Mouse (Mus musculus) frontal cortex, postnatal 36 days (tissue): ENCODE measurements around the gene Nkpd1.

Source experiments
- DNase-seq, 2 experiments: peaks; one replicate each; pipeline ENCODE4 v3.0.0; 2022; ENCODE audit warnings: low spot score in 2 of 2

The Nkpd1 gene

GRCm38 (mm10) chr7:19517652-19518365 lies at the start of gene Nkpd1:
Gene Nkpd1, plus strand, starts transcription at chr7:19517838.
- DNase-seq: no peak

- DNase-seq: no peak
Observed at GRCm38 (mm10) chr7:19468279-19468678, 49.4 kb upstream of the Nkpd1 start.

DNA sequence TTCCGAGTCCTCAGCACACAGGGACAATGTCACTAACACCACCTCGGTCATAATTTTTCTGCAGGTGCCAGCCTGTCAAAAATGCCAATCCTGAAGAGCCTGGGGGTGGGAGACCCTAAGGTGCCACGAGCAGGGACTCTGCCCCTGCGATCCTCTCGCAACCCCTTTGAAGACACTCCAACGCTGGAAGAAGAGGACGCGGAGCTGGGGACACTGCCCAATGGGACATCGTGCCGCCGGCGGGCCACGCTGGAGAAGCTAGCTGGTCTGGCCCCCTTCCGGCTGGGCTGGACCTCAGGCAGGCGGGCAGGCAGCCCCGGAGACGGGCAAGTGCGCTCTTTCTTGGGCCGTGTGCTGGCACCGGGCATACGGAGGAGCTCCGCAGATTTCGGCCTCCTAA lies 48.2 kb upstream of the Nkpd1 start:
- no peak for DNase-seq

- DNase-seq: no peak
Observed at GRCm38 (mm10) chr7:19470308-19470707, 47.3 kb upstream of the Nkpd1 start.

DNA sequence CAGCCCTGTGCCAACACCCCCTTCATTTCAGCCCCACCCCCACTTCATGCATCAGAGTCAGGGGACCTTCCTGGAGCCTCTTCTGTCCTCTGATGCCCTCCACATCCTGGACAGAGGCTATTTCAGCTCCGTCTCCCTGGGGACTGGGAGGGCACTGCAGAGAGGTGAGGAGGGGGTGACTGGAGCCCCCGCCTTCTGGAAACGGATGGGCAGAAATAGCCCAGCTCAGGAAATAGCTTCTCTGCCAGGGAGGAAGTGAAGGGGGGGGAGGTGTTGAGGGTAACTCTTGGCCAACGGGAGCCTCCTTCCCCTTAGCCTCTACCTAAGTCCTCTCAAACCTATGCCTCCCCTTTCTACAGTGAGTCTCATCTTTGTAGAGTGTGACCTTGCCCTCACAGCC lies 45.2 kb upstream of the Nkpd1 start:
- no peak for DNase-seq

DNA sequence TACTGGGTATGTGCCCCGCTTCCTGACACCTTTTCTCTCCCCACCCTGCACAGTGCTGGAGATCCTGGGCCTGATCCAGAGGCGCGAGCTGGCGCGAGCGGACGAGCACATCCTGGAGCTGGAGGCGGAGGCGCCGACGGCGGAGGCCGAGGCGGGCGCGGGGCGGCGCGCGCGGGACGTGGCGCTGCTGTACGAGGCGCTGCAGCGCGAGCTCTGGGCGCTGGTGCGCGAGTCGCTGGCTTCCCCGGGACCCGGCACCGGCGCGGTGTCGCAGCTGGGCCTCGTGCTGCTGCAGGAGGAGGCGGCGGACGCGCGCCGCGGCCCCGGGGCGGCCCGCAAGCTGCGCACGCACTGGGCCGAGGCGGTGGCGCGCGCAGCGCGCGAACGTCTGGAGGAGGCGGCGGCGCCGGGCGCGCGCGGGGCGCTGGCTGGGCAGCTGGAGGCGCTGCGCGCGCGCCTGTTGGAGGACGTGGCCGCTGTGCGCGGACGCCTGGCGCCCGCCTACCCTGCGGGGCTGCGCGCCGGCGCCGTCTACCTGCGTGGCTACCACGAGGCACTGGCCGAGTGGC lies 43.7 kb upstream of the Nkpd1 start:
- peak; percentile 79 to 81 for DNase-seq

GRCm38 (mm10) chr7:19477084-19477483 lies 40.6 kb upstream of the Nkpd1 start:
- no peak for DNase-seq

GRCm38 (mm10) chr7:19477624-19478384 lies 39.8 kb upstream of the Nkpd1 start:
- DNase-seq: no peak

- no peak for DNase-seq
Observed at GRCm38 (mm10) chr7:19483281-19483680, 34.4 kb upstream of the Nkpd1 start.

- no peak for DNase-seq
Observed at GRCm38 (mm10) chr7:19485488-19485887, 32.1 kb upstream of the Nkpd1 start.

- no peak for DNase-seq
Observed at GRCm38 (mm10) chr7:19486549-19486948, 31.1 kb upstream of the Nkpd1 start.

- DNase-seq: no peak
Observed at GRCm38 (mm10) chr7:19489525-19489924, 28.1 kb upstream of the Nkpd1 start.

DNA sequence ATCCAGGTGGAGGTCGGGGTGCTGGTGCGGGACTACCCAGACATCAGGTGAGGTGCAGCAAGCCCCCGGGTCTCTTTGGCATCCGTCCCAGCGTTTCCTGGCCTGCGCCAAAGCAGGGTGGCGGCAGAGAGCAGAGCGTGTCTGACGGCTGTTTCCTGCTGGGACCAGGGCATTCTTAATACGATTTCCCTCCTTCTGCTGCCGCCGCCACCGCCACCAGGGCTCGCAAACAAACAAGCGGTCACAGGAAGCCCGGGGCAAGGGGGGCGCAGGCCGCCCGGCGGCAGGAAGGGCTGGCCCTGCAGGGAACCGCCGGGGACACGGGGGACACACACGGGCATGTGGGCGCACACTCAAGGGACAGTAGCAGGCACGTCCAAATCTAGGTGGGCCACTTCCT lies 25.9 kb upstream of the Nkpd1 start:
- DNase-seq: no peak

GRCm38 (mm10) chr7:19494751-19495474 lies 22.7 kb upstream of the Nkpd1 start:
- DNase-seq: no peak

DNA sequence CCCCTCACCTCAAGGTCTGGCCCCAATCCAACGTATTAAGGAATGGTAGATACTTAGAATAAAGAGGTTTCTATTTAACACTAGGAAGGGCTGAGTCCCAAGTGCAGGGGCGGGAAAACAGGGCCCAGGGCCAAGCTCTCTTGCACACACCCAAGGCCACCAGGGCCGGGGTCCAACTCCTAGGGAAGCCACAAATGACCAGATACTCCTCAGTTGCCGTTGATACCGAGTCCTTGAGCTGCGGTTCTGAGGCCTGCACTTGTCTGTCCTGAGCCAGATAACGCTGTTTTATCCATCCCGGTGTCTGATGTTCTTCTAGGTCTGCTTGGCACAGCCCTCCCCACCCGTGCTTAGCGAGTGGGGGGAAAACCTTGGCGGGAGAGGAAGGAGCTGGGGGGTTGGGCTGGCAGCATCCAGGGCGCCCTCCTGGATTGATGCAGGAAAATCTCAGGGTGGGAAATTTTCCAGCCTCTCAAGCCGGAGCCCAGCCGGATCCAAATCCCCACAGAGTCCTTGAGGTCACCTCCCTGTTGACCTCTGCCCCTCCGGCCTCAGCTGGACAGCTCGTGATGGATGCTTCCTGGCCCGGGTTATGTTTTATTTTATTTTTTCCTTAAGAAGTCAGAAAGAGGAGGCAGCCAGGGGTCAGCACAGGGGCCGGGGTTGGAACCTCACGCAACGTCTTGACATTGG lies 22.0 kb upstream of the Nkpd1 start:
- no peak for DNase-seq

DNA sequence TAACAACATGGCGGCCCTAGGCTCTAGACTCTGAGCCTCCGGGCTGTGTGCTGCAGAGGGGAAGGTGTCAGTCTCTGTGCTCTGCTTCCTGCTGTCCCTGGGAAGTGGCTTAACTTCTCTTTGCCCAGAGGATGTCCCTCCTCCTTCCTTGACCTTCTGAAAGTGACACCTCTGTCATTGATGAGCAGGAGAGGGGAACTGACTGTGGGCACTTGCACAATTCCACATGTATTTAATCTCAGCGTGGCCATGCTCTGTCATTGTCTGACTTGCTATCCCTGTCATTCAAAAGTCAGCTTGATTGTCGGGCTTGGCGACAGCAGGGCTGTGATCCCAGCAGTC lies 21.5 kb upstream of the Nkpd1 start:
- DNase-seq: no peak

- no peak for DNase-seq
Observed at GRCm38 (mm10) chr7:19498326-19498725, 19.3 kb upstream of the Nkpd1 start.

DNA sequence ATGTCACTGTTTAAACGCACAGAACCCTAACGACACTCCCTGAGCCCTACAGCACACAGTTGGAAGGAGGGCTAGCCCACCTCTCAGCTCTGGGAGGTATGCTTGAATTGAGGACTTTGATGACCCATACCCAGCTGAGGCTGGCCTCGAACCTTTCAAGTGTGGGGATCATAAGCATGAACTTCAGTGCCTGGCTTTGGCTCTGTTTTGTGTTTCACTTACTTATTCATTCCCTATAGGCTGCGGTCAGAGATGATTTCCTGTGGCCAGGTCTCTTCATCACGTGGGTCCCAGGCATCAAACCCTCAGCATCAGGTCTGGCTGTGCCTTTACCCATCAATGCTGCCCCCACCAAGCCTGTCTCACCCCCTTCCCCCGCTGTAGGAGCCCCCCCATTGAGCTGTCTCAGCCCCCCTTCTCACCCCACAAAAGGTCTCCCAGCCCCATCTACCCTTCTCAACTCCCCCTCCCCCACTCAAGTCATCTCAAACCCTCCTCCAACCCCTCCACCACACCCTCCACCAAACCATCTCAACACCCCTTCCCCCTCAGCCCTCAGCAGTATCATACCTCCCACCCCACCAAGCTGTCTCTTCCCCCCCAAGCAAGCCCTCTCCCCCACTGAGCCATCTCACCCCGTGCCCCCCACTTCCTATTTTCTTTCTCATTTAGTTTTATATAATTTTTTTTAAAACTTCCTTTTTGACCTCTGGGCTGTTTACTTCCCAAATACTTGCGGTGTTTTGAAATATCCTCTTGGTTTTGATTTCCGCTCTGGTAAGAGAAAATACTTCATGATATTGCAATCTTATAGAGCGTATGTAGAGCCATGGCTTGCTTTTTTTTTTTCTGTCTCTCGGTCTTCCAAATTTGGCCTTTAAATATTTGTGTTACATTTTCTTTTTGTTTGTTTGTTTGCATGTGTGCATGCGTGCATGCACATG lies 16.9 kb upstream of the Nkpd1 start:
- no peak for DNase-seq

GRCm38 (mm10) chr7:19501658-19502057 lies 16.0 kb upstream of the Nkpd1 start:
- no peak for DNase-seq

DNA sequence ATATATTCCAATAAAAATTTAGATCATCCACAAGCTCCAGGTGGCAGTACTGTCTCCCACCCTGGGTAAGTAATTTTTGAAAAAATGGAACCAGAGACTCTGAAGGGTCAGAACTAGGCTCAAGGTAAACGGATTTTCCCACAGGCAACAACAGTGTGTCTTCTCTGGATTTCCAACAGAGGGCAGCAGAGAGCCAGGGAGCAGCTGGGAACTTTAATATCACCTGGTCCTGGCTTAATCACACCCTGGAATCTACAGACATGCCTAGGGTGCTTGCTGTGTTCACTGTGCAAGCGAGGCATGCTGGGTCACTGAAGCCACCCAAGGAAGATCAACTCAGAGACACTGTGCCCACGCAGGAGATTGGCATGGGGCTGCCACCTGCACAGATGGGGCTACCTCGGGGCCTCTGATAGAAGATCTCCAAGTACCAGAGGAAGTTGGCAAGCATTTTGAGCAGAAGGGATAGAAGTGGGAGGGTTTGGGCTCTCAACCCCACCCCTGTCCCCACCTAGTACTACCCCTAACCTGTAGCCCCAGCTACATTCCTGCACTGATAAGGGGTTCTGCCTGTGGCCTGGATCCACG lies 14.1 kb upstream of the Nkpd1 start:
- no peak for DNase-seq
